Mouse (Mus musculus): ENCODE measurements around the gene Frrs1. TPM values are rescaled to one million over a fixed set of nuclear protein-coding genes. Genes with fewer than 3 reads are reported as not detected.
A peak's percentile ranks its signal among the peaks of the same experiment; 100 is the strongest.
"Not testable (repeated sequence)": the region's sequence is repeated elsewhere in the genome, so short reads cannot be mapped to it uniquely, and the experiment has no call there.

The Frrs1 gene
- polyA plus RNA-seq (2015; fragmentation: Nextera tagmentation; extraction: Ambion mirVana), result 37.6 and 46.4 TPM in 2 replicates

DNA sequence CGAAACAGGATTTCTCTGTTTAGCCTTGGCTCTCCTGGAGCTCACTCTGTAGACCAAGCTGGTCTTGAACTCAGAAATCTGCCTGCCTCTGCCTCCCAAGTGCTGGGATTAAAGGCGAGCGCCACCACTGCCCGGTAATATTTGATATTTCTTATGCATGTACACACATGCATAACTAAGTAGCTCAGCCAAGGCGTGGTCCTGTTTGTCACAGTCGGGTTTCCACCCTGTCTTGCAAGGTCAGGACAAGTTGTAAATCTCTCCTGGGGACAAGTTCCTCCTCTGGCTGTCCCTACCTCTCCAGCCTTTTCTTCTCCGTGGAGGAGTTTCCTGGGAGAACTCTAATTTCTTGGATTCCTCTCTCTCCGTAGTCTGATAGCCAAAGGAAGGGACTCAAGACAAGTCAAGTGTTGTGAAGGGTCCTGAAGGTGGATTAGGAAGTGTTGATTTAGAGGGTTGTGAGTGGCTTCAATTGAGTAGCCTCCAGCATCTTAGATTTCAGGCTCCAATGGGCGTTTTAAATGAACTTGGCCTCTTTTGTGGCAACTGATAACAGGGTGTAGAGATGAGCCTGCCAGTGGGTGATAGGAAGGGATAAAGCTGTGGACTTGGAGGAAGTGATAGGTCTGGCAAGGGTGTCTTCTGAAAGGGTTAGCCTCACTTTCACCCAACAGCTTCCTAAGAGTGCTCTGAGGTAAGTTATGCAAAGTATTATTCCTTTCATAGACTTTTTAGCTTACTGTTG, at the start of gene Frrs1:
Gene Frrs1 (plus strand): TSS at position 524 of the 745 bp plus-strand sequence.
- DNase-seq (peak; percentile 76), ATAC-seq (ENCODE audit: low read depth) (peak; percentile 88)
- peak within 1 kb of the TSS; percentile 96 for H3K27ac ChIP-seq
- no peaks in the 10 kb centered on the region for H3K9me3 ChIP-seq (replicated peaks)
- peak within 1 kb of the TSS; percentile 86 for H3K9ac ChIP-seq
- 20% methylated on average over 8 of the region's 9 CpGs for WGBS (ENCODE audit: insufficient replicate concordance)
- peaks cover 76% of the 10 kb centered on the region for H3K4me1 ChIP-seq (replicated peaks)
- H3K36me3 ChIP-seq, result no peaks in the 10 kb centered on the region
- peak within 1 kb of the TSS; percentile 92 for H3K4me2 ChIP-seq
- H3K27me3 ChIP-seq, result no peaks in the 10 kb centered on the region
- H3K4me3 ChIP-seq (replicated peaks), result peak within 1 kb of the TSS; percentile 80

DNA sequence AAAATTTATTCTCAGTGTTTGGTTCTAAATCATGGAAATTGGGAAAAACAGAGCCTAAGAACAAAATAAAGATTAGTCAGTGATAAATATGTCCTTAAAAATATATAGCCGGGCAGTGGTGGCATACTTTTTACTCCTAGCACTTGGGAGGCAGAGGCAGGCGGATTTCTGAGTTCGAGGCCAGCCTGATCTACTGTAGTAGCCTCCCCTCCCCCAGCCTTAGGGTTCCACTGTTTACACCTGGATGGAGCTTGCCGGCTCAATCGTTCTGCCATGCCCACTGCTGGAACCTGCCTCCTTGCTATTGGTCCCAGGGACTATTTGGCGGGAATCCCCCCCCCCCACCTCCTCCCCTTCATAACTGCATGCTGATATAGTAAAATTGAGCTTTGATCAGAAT, 48.9 kb upstream of the Frrs1 start:
- DNase-seq; ATAC-seq (ENCODE audit: low read depth); H3K27me3 ChIP-seq; H3K9me3 ChIP-seq (replicated peaks); H3K9ac ChIP-seq; H3K4me3 ChIP-seq (replicated peaks); H3K27ac ChIP-seq; H3K36me3 ChIP-seq; H3K4me2 ChIP-seq: not testable (repeated sequence)
- H3K4me1 ChIP-seq (replicated peaks), result peaks cover 27% of the 10 kb centered on the region
- 81% methylated on average over 6 of the region's 6 CpGs for WGBS (ENCODE audit: insufficient replicate concordance)

DNA sequence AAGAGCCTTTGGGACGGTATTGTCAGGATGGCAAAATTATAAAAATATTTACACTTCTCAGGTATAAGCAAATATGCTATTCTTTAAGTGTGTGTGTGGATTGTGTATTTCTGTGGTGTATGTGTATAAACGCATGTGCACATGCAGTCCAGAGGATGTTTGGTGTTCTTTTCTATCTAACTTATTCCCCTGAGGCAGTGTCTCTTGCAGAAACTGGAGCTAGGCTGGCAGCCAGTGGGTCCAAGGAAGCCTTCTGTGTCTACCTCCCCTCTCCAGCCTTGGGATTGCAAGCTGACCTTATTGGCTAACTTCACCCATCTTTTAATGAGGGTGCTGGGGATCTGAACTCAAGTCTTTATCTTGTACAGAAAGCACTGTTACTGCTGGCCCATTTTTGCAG, 46.3 kb upstream of the Frrs1 start:
- H3K9ac ChIP-seq, result no peak overlapping the region
- H3K4me3 ChIP-seq (replicated peaks), result no peak overlapping the region
- no peaks in the 10 kb centered on the region for H3K27me3 ChIP-seq
- DNase-seq (no peak), ATAC-seq (ENCODE audit: low read depth) (no peak)
- 64% methylated on average over 2 of the region's 2 CpGs for WGBS (ENCODE audit: insufficient replicate concordance)
- H3K4me1 ChIP-seq (replicated peaks), result peaks cover 13% of the 10 kb centered on the region
- no peak overlapping the region for H3K4me2 ChIP-seq
- H3K9me3 ChIP-seq (replicated peaks), result no peaks in the 10 kb centered on the region
- H3K27ac ChIP-seq, result no peak overlapping the region
- H3K36me3 ChIP-seq, result no peaks in the 10 kb centered on the region

DNA sequence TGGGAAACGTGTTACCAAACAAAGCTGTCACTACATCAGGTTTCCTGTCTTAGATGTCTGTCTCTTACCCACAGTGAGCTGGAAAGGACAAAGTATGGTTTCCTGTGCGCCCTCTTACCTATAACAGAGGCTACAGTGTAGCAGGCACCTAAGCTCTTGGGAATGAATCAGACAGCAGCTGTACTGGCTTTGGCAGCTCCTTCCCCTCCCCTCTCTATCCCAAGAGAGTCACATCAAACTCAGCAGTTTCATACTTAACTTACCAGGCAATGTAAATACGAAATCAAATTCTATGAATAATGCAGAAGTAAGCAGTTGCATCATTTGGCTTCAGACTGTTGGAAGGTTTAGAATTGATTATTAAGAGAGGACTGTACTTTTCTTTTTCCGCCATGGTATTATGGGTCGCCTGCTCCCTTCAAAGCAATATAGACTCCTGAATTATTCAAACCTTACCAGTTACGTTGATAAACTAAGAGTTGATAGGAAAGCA, 43.9 kb upstream of the Frrs1 start:
- Histone ChIP-seq H3K4me2 (no peak overlapping the region), H3K4me1 (replicated peaks) (no peaks in the 10 kb centered on the region), H3K27me3 (no peaks in the 10 kb centered on the region), H3K27ac (no peak overlapping the region), H3K36me3 (no peaks in the 10 kb centered on the region), H3K9ac (no peak overlapping the region), H3K9me3 (replicated peaks) (no peaks in the 10 kb centered on the region), H3K4me3 (replicated peaks) (no peak overlapping the region)
- DNase-seq (no peak), ATAC-seq (ENCODE audit: low read depth) (no peak)
- WGBS (ENCODE audit: insufficient replicate concordance), result 60% methylated on average over 6 of the region's 6 CpGs

DNA sequence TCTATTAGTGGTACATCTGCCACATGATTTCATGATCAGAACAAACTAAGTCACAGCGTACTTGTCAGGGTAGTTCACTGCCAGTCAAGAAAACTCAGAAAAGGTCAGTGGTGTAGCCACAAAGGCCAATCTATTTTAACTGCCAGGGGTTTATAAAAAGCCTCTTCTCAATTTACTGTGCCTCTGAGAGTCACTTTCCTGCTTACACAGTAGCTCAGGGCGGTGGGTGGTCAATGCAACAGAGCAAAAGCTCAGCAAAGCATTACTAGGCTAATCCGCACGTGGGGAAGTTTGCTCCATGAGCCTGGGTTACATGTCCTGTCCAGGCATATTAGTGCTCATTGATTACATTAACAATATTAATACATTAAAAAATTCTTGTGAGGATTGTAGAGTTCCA, 43.3 kb upstream of the Frrs1 start:
- H3K36me3 ChIP-seq, result no peaks in the 10 kb centered on the region
- no peak for DNase-seq
- no peak overlapping the region for H3K27ac ChIP-seq

DNA sequence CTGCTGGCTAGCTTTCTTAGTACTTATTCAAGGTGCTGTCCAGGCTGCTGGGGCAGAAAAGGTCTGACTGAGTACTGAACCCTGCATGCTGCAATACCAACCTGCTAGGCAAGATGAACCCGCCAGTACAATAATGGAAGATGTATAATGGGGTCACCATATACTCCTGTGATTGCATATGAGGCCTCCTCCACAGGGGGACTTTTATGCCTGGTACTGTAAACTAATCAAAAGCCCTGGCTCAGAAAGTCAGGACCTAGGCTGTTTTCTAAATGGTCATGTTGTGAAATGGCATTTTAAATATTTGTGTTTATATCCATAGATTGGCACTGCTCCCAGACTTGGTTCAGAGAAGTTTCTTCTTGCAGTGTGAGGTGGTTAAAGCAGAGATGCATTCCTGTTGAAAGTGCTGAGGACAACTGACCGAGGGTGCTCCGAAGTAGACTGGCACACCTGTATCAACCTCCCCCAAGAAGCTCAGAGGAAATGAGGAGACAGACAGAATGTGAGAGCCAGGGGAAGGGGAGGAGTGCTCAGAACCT, 42.5 kb upstream of the Frrs1 start:
- H3K27me3 ChIP-seq, result no peaks in the 10 kb centered on the region
- WGBS (ENCODE audit: insufficient replicate concordance), result 73% methylated on average over 3 of the region's 3 CpGs
- H3K9me3 ChIP-seq (replicated peaks), result no peaks in the 10 kb centered on the region
- H3K4me3 ChIP-seq (replicated peaks), result no peak overlapping the region
- no peak overlapping the region for H3K4me2 ChIP-seq
- no peak for DNase-seq
- no peak overlapping the region for H3K27ac ChIP-seq
- no peak for ATAC-seq (ENCODE audit: low read depth)
- H3K36me3 ChIP-seq, result no peaks in the 10 kb centered on the region
- H3K9ac ChIP-seq, result no peak overlapping the region
- no peaks in the 10 kb centered on the region for H3K4me1 ChIP-seq (replicated peaks)

More for the DNA sequence above, 43.3 kb upstream of the Frrs1 start:
- no peak overlapping the region for H3K4me3 ChIP-seq (replicated peaks)
- 69% methylated on average over 4 of the region's 4 CpGs for WGBS (ENCODE audit: insufficient replicate concordance)
- H3K4me2 ChIP-seq, result no peak overlapping the region
- no peak for ATAC-seq (ENCODE audit: low read depth)
- no peaks in the 10 kb centered on the region for H3K4me1 ChIP-seq (replicated peaks)
- H3K27me3 ChIP-seq, result no peaks in the 10 kb centered on the region
- H3K9ac ChIP-seq, result no peak overlapping the region
- no peaks in the 10 kb centered on the region for H3K9me3 ChIP-seq (replicated peaks)

DNA sequence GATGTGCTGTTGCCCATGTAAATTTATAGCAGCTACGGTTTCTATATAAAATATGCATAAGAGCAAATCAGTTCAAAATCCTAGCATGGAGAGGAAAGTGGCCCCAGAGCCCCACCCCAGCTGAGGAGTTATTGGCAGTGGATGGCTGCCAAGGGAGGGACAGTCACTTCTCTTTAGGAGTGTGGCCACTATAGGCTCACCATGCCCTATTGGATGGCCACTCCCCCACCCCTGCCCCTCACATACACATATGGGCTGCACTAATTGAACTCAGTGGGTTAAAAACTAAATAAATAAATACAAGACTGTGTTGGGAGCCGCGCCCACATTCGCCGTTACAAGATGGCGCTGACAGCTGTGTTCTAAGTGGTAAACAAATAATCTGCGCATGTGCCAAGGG, 42.0 kb upstream of the Frrs1 start:
- H3K9me3 ChIP-seq (replicated peaks), result no peaks in the 10 kb centered on the region
- ATAC-seq (ENCODE audit: low read depth), result no peak
- no peak for DNase-seq
- no peaks in the 10 kb centered on the region for H3K27me3 ChIP-seq
- H3K4me3 ChIP-seq (replicated peaks), result no peak overlapping the region
- WGBS (ENCODE audit: insufficient replicate concordance), result 86% methylated on average over 7 of the region's 7 CpGs
- no peaks in the 10 kb centered on the region for H3K4me1 ChIP-seq (replicated peaks)
- H3K9ac ChIP-seq, result no peak overlapping the region
- no peak overlapping the region for H3K4me2 ChIP-seq
- no peaks in the 10 kb centered on the region for H3K36me3 ChIP-seq
- H3K27ac ChIP-seq, result no peak overlapping the region

DNA sequence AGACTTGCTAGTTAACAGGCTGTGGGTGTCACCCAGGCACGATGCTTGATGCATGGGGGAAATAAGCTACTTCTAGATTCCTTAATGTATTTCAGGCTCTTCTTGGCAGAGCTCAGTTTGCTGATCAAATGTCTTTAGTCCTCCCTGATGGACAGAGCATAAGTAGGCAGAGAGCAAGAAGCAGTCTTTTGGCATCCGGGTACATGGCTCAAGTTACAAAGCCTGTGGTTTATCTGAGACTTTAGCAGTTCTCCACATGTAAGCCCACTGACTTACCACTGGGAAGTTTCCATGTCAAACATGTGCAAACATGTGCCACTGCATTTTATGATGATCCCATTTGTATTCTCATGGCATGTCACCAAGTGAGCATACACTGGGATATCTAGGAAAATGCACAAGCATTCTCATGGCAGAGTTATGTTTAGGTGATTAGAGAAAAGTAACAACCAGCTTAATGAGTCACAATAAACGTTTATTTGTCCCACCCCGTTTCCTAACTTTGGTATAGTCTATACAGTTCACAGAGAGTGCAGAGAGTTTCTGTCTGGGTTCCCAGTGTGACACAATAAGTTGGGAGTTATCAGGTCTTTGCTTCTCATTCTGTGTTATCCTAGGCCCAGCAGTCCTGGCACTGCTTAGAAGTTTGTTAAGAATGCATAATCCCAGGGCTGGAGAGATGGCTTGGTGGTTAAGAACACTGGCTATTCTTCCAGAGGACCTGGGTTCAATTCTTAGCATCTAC, 32.6 kb upstream of the Frrs1 start:
- Histone ChIP-seq H3K9me3 (replicated peaks) (no peaks in the 10 kb centered on the region), H3K4me2 (no peak overlapping the region), H3K4me3 (replicated peaks) (no peak overlapping the region), H3K36me3 (no peaks in the 10 kb centered on the region), H3K27me3 (no peaks in the 10 kb centered on the region), H3K27ac (no peak overlapping the region), H3K4me1 (replicated peaks) (no peaks in the 10 kb centered on the region), H3K9ac (no peak overlapping the region)
- DNase-seq (no peak), ATAC-seq (ENCODE audit: low read depth) (no peak)
- 73% methylated on average over 4 of the region's 4 CpGs for WGBS (ENCODE audit: insufficient replicate concordance)

DNA sequence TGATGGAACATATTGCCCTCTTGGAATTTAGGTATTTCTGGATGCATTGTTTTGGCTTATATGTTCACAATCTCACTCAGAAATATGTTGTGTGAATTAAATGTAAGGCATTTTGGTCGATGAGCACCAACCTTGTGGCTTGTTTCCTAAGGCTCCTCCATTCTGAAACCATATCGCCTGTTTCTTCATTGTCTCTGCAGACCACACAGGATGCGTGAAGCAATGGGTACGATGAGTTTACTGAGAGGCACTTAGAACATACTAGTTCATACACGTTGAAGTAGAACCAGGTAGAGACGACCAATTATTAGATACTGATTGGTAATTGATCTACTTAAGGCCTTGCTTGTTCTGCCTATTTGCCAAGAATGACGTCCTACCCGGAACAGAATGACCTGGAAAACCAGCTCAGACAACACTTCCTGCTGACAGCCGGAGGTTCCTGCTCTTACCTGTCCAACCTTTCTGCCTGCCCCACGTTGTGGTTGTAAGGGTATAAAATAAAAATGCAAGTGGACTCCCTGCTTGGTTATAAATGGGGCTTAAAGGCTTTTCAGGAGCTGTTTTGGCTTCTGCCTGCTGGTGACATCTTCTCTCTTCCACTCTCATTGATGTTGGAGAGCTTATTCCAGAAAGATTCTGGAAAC, 29.9 kb upstream of the Frrs1 start:
- DNase-seq, result no peak
- Histone ChIP-seq H3K4me3 (replicated peaks) (no peak overlapping the region), H3K4me1 (replicated peaks) (no peaks in the 10 kb centered on the region), H3K9me3 (replicated peaks) (no peaks in the 10 kb centered on the region), H3K36me3 (no peaks in the 10 kb centered on the region), H3K27me3 (no peaks in the 10 kb centered on the region), H3K9ac (no peak overlapping the region), H3K27ac (no peak overlapping the region), H3K4me2 (no peak overlapping the region)
- 62% methylated on average over 10 of the region's 10 CpGs for WGBS (ENCODE audit: insufficient replicate concordance)
- ATAC-seq (ENCODE audit: low read depth), result no peak

DNA sequence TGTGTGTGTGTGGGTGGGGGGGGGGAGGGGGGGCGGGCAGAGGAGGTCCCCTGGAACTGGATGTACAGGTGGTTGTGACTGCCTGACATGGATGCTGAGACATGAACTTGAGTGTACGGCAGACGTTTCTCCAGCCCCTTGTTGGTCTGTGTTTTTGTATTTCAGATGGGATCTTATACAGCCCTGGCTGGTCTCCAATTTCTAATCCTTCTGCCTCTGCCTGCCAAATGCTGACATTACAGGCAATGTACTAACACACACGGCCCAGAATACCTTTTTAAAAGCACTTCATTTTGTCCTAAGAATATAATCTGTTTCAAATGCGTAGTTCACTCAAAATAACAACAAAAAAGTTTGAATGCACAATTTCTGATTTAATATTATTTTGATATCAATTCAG, 27.9 kb upstream of the Frrs1 start:
- no peak overlapping the region for H3K27ac ChIP-seq
- peaks cover 7% of the 10 kb centered on the region for H3K4me1 ChIP-seq (replicated peaks)
- H3K4me2 ChIP-seq, result no peak overlapping the region
- H3K9me3 ChIP-seq (replicated peaks), result no peaks in the 10 kb centered on the region
- ATAC-seq (ENCODE audit: low read depth), result no peak
- no peak overlapping the region for H3K4me3 ChIP-seq (replicated peaks)
- DNase-seq, result no peak
- H3K27me3 ChIP-seq, result no peaks in the 10 kb centered on the region
- H3K36me3 ChIP-seq, result no peaks in the 10 kb centered on the region
- no peak overlapping the region for H3K9ac ChIP-seq
- WGBS (ENCODE audit: insufficient replicate concordance), result 73% methylated on average over 5 of the region's 5 CpGs

All from liver, embryonic 13.5 days (tissue).